Mouse (Mus musculus) bone marrow, adult 2 months (tissue): Measurements from ENCODE around the gene Il22ra1.

Source experiments
- CTCF ChIP-seq: fragments of 200-500 bp; IDR thresholded peaks from 2 replicates; pipeline ENCODE4 v1.5.1; 2011; ENCODE audit warnings: low read length, control low read depth; ENCODE audit not compliant: control insufficient read depth, insufficient read depth
- POLR2A ChIP-seq: fragments of 200-500 bp; IDR thresholded peaks from 2 replicates; pipeline ENCODE4 v1.6.1; 2011; ENCODE audit warnings: low read depth, mild to moderate bottlenecking, control low read depth, low read length, borderline replicate concordance; ENCODE audit not compliant: control insufficient read depth

DNA sequence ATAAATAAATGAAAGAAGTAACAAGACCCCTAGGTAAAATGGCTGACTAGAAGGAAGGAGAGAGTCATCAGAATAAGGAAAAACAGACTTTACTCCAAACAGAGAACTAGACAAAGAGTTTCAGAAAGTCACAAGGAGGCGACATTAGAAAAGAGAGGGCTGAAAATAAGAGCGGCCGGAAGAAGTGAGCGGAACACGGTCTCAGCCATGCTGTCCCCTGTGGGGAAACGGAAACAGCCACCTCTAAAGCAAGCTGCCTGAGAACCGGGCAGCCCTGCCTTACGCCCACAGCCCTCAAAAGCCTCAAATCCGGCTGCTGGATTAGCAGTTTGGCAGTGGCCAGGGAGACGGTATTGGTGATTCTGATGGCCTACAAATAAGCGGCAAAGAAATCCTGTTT lies 18.4 kb upstream of the Il22ra1 start:
- no peak for TF ChIP-seq CTCF
- no peak for TF ChIP-seq POLR2A
